ENCODE assay signal across 8 mouse cellular contexts in genomic region chr3:50076979-50077378, GRCm38 (mm10).
DNase-seq lines count a peak whose midpoint lies in the region; ATAC-seq and TF ChIP-seq lines count a peak whose summit lies in the region.

No protein-coding gene starts in this region.

- H3K36me3 ChIP-seq in neural tube, embryonic 15.5 days: no peaks in the 10 kb centered on the region
- H3K36me3 ChIP-seq in forebrain, embryonic 14.5 days (ENCODE audit: control insufficient read depth, insufficient read depth, low read length): no peaks in the 10 kb centered on the region
- no peaks in the 10 kb centered on the region for H3K36me3 ChIP-seq in liver, postnatal 0 days (replicated peaks; ENCODE audit: insufficient read depth, low read length)
- no peaks in the 10 kb centered on the region for H3K36me3 ChIP-seq in small intestine, adult 2 months (ENCODE audit: control insufficient read depth, insufficient read depth, low read length)

- TF ChIP-seq CTCF in liver, postnatal 0 days (IDR thresholded peaks at IDR 0.05; ENCODE audit: low read depth): peak; percentile 63
- TF ChIP-seq CTCF in small intestine, adult 2 months (IDR thresholded peaks at IDR 0.05; ENCODE audit: extremely low read depth, insufficient read length, insufficient replicate concordance, low read depth, low read length): peak; percentile 32; the same call in 1 of the 2 replicates

- no peak for TF ChIP-seq POLR2A in small intestine, adult 2 months (IDR thresholded peaks at IDR 0.05; ENCODE audit: low read depth, low read length)

- no peaks in the 10 kb centered on the region for H3K9me3 ChIP-seq in neural tube, embryonic 15.5 days (replicated peaks)
- H3K9me3 ChIP-seq in forebrain, embryonic 14.5 days (replicated peaks; ENCODE audit: control insufficient read depth, low read length): no peaks in the 10 kb centered on the region
- no peaks in the 10 kb centered on the region for H3K9me3 ChIP-seq in liver, postnatal 0 days (ENCODE audit: low read length)

- no peak for TF ChIP-seq EP300 in liver, postnatal 0 days (IDR thresholded peaks at IDR 0.05; ENCODE audit: low read depth)

- 18% methylated on average over 7 of the region's 7 CpGs for WGBS in neural tube, embryonic 15.5 days
- 17% methylated on average over 7 of the region's 7 CpGs for WGBS in forebrain, embryonic 14.5 days
- 15% methylated on average over 7 of the region's 7 CpGs for WGBS in liver, postnatal 0 days (ENCODE audit: insufficient replicate concordance)
- 15% methylated on average over 7 of the region's 7 CpGs for WGBS in small intestine, adult 2 months

- peak; percentile 68 for DNase-seq in neural tube, embryonic 10.5 days (ENCODE audit: extremely low spot score, low spot score)
- peak; percentile 42 to 63 for DNase-seq in adrenal gland, postnatal 36 days
- peak; percentile 77 for DNase-seq in forebrain, embryonic 14.5 days (ENCODE audit: low spot score)
- peak; percentile 57 to 77 for DNase-seq in kidney, postnatal 36 days
- DNase-seq in liver, postnatal 0 days: peak; percentile 17

- no peak overlapping the region for H3K9ac ChIP-seq in neural tube, embryonic 15.5 days (replicated peaks)
- H3K9ac ChIP-seq in forebrain, embryonic 14.5 days (ENCODE audit: low read length): no peak overlapping the region
- no peak overlapping the region for H3K9ac ChIP-seq in liver, postnatal 0 days (replicated peaks)

- no peak overlapping the region for H3K4me3 ChIP-seq in neural tube, embryonic 15.5 days (replicated peaks)
- H3K4me3 ChIP-seq in forebrain, embryonic 14.5 days (ENCODE audit: low read depth, low read length): no peak overlapping the region
- H3K4me3 ChIP-seq in liver, postnatal 0 days (ENCODE audit: low read depth, low read length): no peak overlapping the region
- no peak overlapping the region for H3K4me3 ChIP-seq in small intestine, adult 2 months (ENCODE audit: low read depth, low read length)

- H3K4me2 ChIP-seq in neural tube, embryonic 15.5 days: no peak overlapping the region
- no peak overlapping the region for H3K4me2 ChIP-seq in forebrain, embryonic 14.5 days (ENCODE audit: low read length)
- H3K4me2 ChIP-seq in liver, postnatal 0 days (ENCODE audit: low read depth, low read length): no peak overlapping the region

- no peaks in the 10 kb centered on the region for H3K4me1 ChIP-seq in neural tube, embryonic 15.5 days
- H3K4me1 ChIP-seq in forebrain, embryonic 14.5 days (ENCODE audit: control insufficient read depth, insufficient read depth, low read length): no peaks in the 10 kb centered on the region
- no peaks in the 10 kb centered on the region for H3K4me1 ChIP-seq in liver, postnatal 0 days (ENCODE audit: insufficient read depth)
- H3K4me1 ChIP-seq in small intestine, adult 2 months (ENCODE audit: control insufficient read depth, insufficient read depth, insufficient read length, low read length): no peaks in the 10 kb centered on the region

- H3K27ac ChIP-seq in neural tube, embryonic 15.5 days (replicated peaks): no peak overlapping the region
- H3K27ac ChIP-seq in forebrain, embryonic 14.5 days (ENCODE audit: low read depth, low read length): no peak overlapping the region
- H3K27ac ChIP-seq in liver, postnatal 0 days (ENCODE audit: low read depth): no peak overlapping the region
- H3K27ac ChIP-seq in small intestine, adult 2 months (ENCODE audit: insufficient read depth, low read depth, low read length): no peak overlapping the region

- no peaks in the 10 kb centered on the region for H3K27me3 ChIP-seq in neural tube, embryonic 15.5 days (replicated peaks)
- H3K27me3 ChIP-seq in forebrain, embryonic 14.5 days (replicated peaks; ENCODE audit: control insufficient read depth, insufficient read depth, low read length): no peaks in the 10 kb centered on the region
- H3K27me3 ChIP-seq in liver, postnatal 0 days (ENCODE audit: insufficient read depth, low read length): no peaks in the 10 kb centered on the region
- no peaks in the 10 kb centered on the region for H3K27me3 ChIP-seq in small intestine, adult 2 months (ENCODE audit: control insufficient read depth, insufficient read depth, low read length)

- ATAC-seq in neural tube, embryonic 15.5 days (ENCODE audit: low FRiP score): no peak
- ATAC-seq in forebrain, embryonic 14.5 days: 0 out of 2 replicates have a peak, but pooled peaks have one; percentile 26
- no peak for ATAC-seq in liver, postnatal 0 days
- ATAC-seq in erythroblast, adult 5-6 weeks (replicated peaks; ENCODE audit: low FRiP score, poor library complexity, severe bottlenecking): no peak

Comparison
In these comparisons a context has a peak if more than half of its experiments do, and no peak if none do; other contexts are left out.
1. DNase-seq: peak in every context shown above with its lines; median percentile 77 in forebrain, embryonic 14.5 days; 68 in neural tube, embryonic 10.5 days; 67 in kidney, postnatal 36 days; 52 in adrenal gland, postnatal 36 days; 17 in liver, postnatal 0 days.